Mouse (Mus musculus): ENCODE data around the gene Akt3. TPM values are rescaled to one million over a fixed set of nuclear protein-coding genes. Genes with fewer than 3 reads are reported as not detected.

Gene Akt3
- polyA plus RNA-seq, 1 experiment from 2014 or later = 4.2 TPM

GRCm38 (mm10) chr1:177010607-177011302 is 247.2 kb downstream of the Akt3 start:
- no peak for ATAC-seq (replicated peaks; ENCODE audit: insufficient number of reproducible peaks, insufficient read depth, low FRiP score, low read depth)
- 57% methylated on average over 6 of the region's 6 CpGs for WGBS
- Histone ChIP-seq H3K27me3 (no peaks in the 10 kb centered on the region), H3K9ac (no peak overlapping the region), H3K4me1 (replicated peaks) (peaks cover 24% of the 10 kb centered on the region), H3K9me3 (replicated peaks) (no peaks in the 10 kb centered on the region), H3K27ac (no peak overlapping the region), H3K36me3 (no peaks in the 10 kb centered on the region), H3K4me2 (no peak overlapping the region), H3K4me3 (no peak overlapping the region)

GRCm38 (mm10) chr1:177010041-177010440 is 248.0 kb downstream of the Akt3 start:
- Histone ChIP-seq H3K27ac (no peak overlapping the region), H3K4me1 (replicated peaks) (peaks cover 23% of the 10 kb centered on the region), H3K36me3 (no peaks in the 10 kb centered on the region), H3K9me3 (replicated peaks) (no peaks in the 10 kb centered on the region), H3K4me2 (no peak overlapping the region), H3K9ac (no peak overlapping the region), H3K27me3 (no peaks in the 10 kb centered on the region), H3K4me3 (no peak overlapping the region)
- no peak for ATAC-seq (replicated peaks; ENCODE audit: insufficient number of reproducible peaks, insufficient read depth, low FRiP score, low read depth)
- 54% methylated on average over 3 of the region's 3 CpGs for WGBS

- Histone ChIP-seq H3K36me3 (no peaks in the 10 kb centered on the region), H3K4me1 (replicated peaks) (peaks cover 11% of the 10 kb centered on the region), H3K27ac (no peak overlapping the region), H3K9ac (no peak overlapping the region), H3K4me3 (no peak overlapping the region), H3K4me2 (no peak overlapping the region), H3K9me3 (replicated peaks) (no peaks in the 10 kb centered on the region), H3K27me3 (no peaks in the 10 kb centered on the region)
- 54% methylated on average over 1 of the region's 1 CpGs for WGBS
- no peak for ATAC-seq (replicated peaks; ENCODE audit: insufficient number of reproducible peaks, insufficient read depth, low FRiP score, low read depth)
Measured at GRCm38 (mm10) chr1:177008777-177009176, 249.2 kb downstream of the Akt3 start.

- ATAC-seq (replicated peaks; ENCODE audit: insufficient number of reproducible peaks, insufficient read depth, low FRiP score, low read depth) = no peak
- no peaks in the 10 kb centered on the region for H3K9me3 ChIP-seq (replicated peaks)
- no peak overlapping the region for H3K4me3 ChIP-seq
- no peak overlapping the region for H3K4me2 ChIP-seq
- H3K36me3 ChIP-seq = no peaks in the 10 kb centered on the region
- H3K4me1 ChIP-seq (replicated peaks) = peaks cover 9% of the 10 kb centered on the region
- 75% methylated on average over 3 of the region's 3 CpGs for WGBS
- no peaks in the 10 kb centered on the region for H3K27me3 ChIP-seq
- H3K9ac ChIP-seq = no peak overlapping the region
- H3K27ac ChIP-seq = no peak overlapping the region
Measured at GRCm38 (mm10) chr1:177007405-177007804, 250.6 kb downstream of the Akt3 start.

GRCm38 (mm10) chr1:177004041-177004741 is 253.8 kb downstream of the Akt3 start:
- WGBS = 69% methylated on average over 4 of the region's 4 CpGs
- Histone ChIP-seq H3K27me3 (no peaks in the 10 kb centered on the region), H3K9ac (no peak overlapping the region), H3K36me3 (no peaks in the 10 kb centered on the region), H3K4me1 (replicated peaks) (no peaks in the 10 kb centered on the region; the same call in 1 of the 2 replicates), H3K4me2 (no peak overlapping the region), H3K4me3 (no peak overlapping the region), H3K9me3 (replicated peaks) (no peaks in the 10 kb centered on the region), H3K27ac (no peak overlapping the region)
- no peak for ATAC-seq (replicated peaks; ENCODE audit: insufficient number of reproducible peaks, insufficient read depth, low FRiP score, low read depth)

- Histone ChIP-seq H3K4me2 (no peak overlapping the region), H3K27me3 (no peaks in the 10 kb centered on the region), H3K4me3 (no peak overlapping the region), H3K27ac (no peak overlapping the region), H3K4me1 (replicated peaks) (peaks cover under 1% of the 10 kb centered on the region; the same call in 1 of the 2 replicates), H3K9me3 (replicated peaks) (no peaks in the 10 kb centered on the region), H3K9ac (no peak overlapping the region), H3K36me3 (no peaks in the 10 kb centered on the region)
- 65% methylated on average over 6 of the region's 6 CpGs for WGBS
- no peak for ATAC-seq (replicated peaks; ENCODE audit: insufficient number of reproducible peaks, insufficient read depth, low FRiP score, low read depth)
Measured at GRCm38 (mm10) chr1:177002951-177003350, 255.1 kb downstream of the Akt3 start.

GRCm38 (mm10) chr1:176999011-176999410 is 259.0 kb downstream of the Akt3 start:
- Histone ChIP-seq H3K4me3 (no peak overlapping the region), H3K4me1 (replicated peaks) (peaks cover 12% of the 10 kb centered on the region), H3K27ac (no peak overlapping the region), H3K9me3 (replicated peaks) (no peaks in the 10 kb centered on the region), H3K27me3 (no peaks in the 10 kb centered on the region), H3K9ac (no peak overlapping the region), H3K36me3 (no peaks in the 10 kb centered on the region), H3K4me2 (no peak overlapping the region)
- WGBS = 62% methylated on average over 6 of the region's 6 CpGs
- ATAC-seq (replicated peaks; ENCODE audit: insufficient number of reproducible peaks, insufficient read depth, low FRiP score, low read depth) = no peak

GRCm38 (mm10) chr1:176997711-176998689 is 260.0 kb downstream of the Akt3 start:
- Histone ChIP-seq H3K36me3 (no peaks in the 10 kb centered on the region), H3K4me1 (replicated peaks) (peaks cover 21% of the 10 kb centered on the region), H3K9ac (no peak overlapping the region), H3K27me3 (no peaks in the 10 kb centered on the region), H3K27ac (no peak overlapping the region), H3K4me3 (0 out of 2 replicates have a peak overlapping the region, but pooled peaks have one; percentile 6), H3K9me3 (replicated peaks) (no peaks in the 10 kb centered on the region), H3K4me2 (peak overlapping the region; percentile 51)
- ATAC-seq (replicated peaks; ENCODE audit: insufficient number of reproducible peaks, insufficient read depth, low FRiP score, low read depth) = no peak
- 57% methylated on average over 33 of the region's 33 CpGs for whole genome bisulfite sequencing

GRCm38 (mm10) chr1:176997254-176997653 is 260.7 kb downstream of the Akt3 start:
- ATAC-seq (replicated peaks; ENCODE audit: insufficient number of reproducible peaks, insufficient read depth, low FRiP score, low read depth) = no peak
- 65% methylated on average over 6 of the region's 6 CpGs for WGBS
- H3K9ac ChIP-seq = no peak overlapping the region; the same call in 1 of the 2 replicates
- H3K9me3 ChIP-seq (replicated peaks) = no peaks in the 10 kb centered on the region
- no peaks in the 10 kb centered on the region for H3K36me3 ChIP-seq
- H3K4me2 ChIP-seq = peak overlapping the region; percentile 51
- H3K27ac ChIP-seq = no peak overlapping the region
- no peaks in the 10 kb centered on the region for H3K27me3 ChIP-seq
- peaks cover 21% of the 10 kb centered on the region for H3K4me1 ChIP-seq (replicated peaks)
- no peak overlapping the region for H3K4me3 ChIP-seq

GRCm38 (mm10) chr1:176996630-176997201 is 261.3 kb downstream of the Akt3 start:
- Histone ChIP-seq H3K4me3 (peak overlapping the region; percentile 6; the same call in 1 of the 2 replicates), H3K27me3 (no peaks in the 10 kb centered on the region), H3K4me1 (replicated peaks) (peaks cover 21% of the 10 kb centered on the region), H3K4me2 (peak overlapping the region; percentile 51), H3K9me3 (replicated peaks) (no peaks in the 10 kb centered on the region), H3K27ac (no peak overlapping the region), H3K9ac (no peak overlapping the region; the same call in 1 of the 2 replicates), H3K36me3 (no peaks in the 10 kb centered on the region)
- WGBS = 37% methylated on average over 16 of the region's 16 CpGs
- ATAC-seq (replicated peaks; ENCODE audit: insufficient number of reproducible peaks, insufficient read depth, low FRiP score, low read depth) = no peak

GRCm38 (mm10) chr1:176996166-176996565 is 261.8 kb downstream of the Akt3 start:
- Histone ChIP-seq H3K9ac (no peak overlapping the region), H3K36me3 (no peaks in the 10 kb centered on the region), H3K4me3 (no peak overlapping the region), H3K9me3 (replicated peaks) (no peaks in the 10 kb centered on the region), H3K27ac (no peak overlapping the region), H3K4me1 (replicated peaks) (peaks cover 21% of the 10 kb centered on the region), H3K4me2 (no peak overlapping the region), H3K27me3 (no peaks in the 10 kb centered on the region)
- 92% methylated on average over 3 of the region's 3 CpGs for WGBS
- ATAC-seq (replicated peaks; ENCODE audit: insufficient number of reproducible peaks, insufficient read depth, low FRiP score, low read depth) = no peak
